Mouse (Mus musculus) limb, embryonic 10.5 days (tissue): Measurements from ENCODE around the gene 4930470P17Rik. TPM values are rescaled to one million over a fixed set of nuclear protein-coding genes. Genes with fewer than 3 reads are reported as not detected.

Experiments
- DNase-seq: peaks from one replicate; pipeline ENCODE4 v3.0.0-alpha.2; 2017; ENCODE audit warnings: low spot score
- H3K27ac ChIP-seq: fragments of 300-500 bp; sonication (generic); 2 replicates; pipeline ENCODE4 v1.5.1; 2016; ENCODE audit warnings: mild to moderate bottlenecking
- H3K27me3 ChIP-seq: fragments of 300-500 bp; sonication (generic); 2 replicates; pipeline ENCODE4 v1.6.1; 2016; ENCODE audit warnings: low read depth, mild to moderate bottlenecking; ENCODE audit not compliant: poor library complexity, severe bottlenecking
- H3K36me3 ChIP-seq: fragments of 300-500 bp; sonication (generic); 2 replicates; pipeline ENCODE4 v1.6.1; 2016; ENCODE audit warnings: mild to moderate bottlenecking, moderate library complexity
- H3K4me1 ChIP-seq: fragments of 300-500 bp; sonication (generic); 2 replicates; pipeline ENCODE4 v1.6.1; 2016
- H3K4me3 ChIP-seq: fragments of 300-500 bp; sonication (generic); 2 replicates; pipeline ENCODE4 v1.5.1; 2016; ENCODE audit warnings: mild to moderate bottlenecking, moderate library complexity
- H3K9me3 ChIP-seq: fragments of 300-500 bp; sonication (generic); replicated peaks from 2 replicates; pipeline ENCODE4 v1.6.1; 2016; ENCODE audit warnings: mild to moderate bottlenecking
- WGBS: fragments of 180-500 bp; shearing (Covaris S2); methylation state at CpG from one replicate; pipeline ENCODE4 v1.1.7; 2016; 5-methylcytosine and 5-hydroxymethylcytosine counted together
- polyA plus RNA-seq: library from polyadenylated mRNA; unstranded; fragments of >200 nt; fragmentation: Nextera tagmentation; extraction: Ambion mirVana; gene quantifications from 2 replicates; pipeline ENCODE4 v1.2.1, GENCODE M21; 2016

Gene 4930470P17Rik
- polyA plus RNA-seq, 1 experiment from 2014 or later: not detected

GRCm38 (mm10) chr2:170534803-170535174, 67.0 kb downstream of the 4930470P17Rik start:
- Histone ChIP-seq H3K4me3 (no peak overlapping the region), H3K27ac (no peak overlapping the region), H3K27me3 (no peaks in the 10 kb centered on the region), H3K36me3 (no peaks in the 10 kb centered on the region), H3K9me3 (no peaks in the 10 kb centered on the region), H3K4me1 (peaks cover 26% of the 10 kb centered on the region)
- DNase-seq: no peak
- WGBS: 93% methylated on average over 10 of the region's 11 CpGs

GRCm38 (mm10) chr2:170534116-170534802, 67.6 kb downstream of the 4930470P17Rik start:
- 65% methylated on average over 12 of the region's 12 CpGs for WGBS
- no peak overlapping the region for H3K27ac ChIP-seq
- no peaks in the 10 kb centered on the region for H3K27me3 ChIP-seq
- no peak for DNase-seq
- H3K9me3 ChIP-seq: no peaks in the 10 kb centered on the region
- no peaks in the 10 kb centered on the region for H3K36me3 ChIP-seq
- H3K4me3 ChIP-seq: no peak overlapping the region
- H3K4me1 ChIP-seq: peaks cover 22% of the 10 kb centered on the region

- no peak overlapping the region for H3K27ac ChIP-seq
- no peaks in the 10 kb centered on the region for H3K36me3 ChIP-seq
- H3K4me1 ChIP-seq: peaks cover 3% of the 10 kb centered on the region; the same call in 1 of the 2 replicates
- DNase-seq: no peak
- WGBS: 92% methylated on average over 3 of the region's 3 CpGs
- no peak overlapping the region for H3K4me3 ChIP-seq
- no peaks in the 10 kb centered on the region for H3K27me3 ChIP-seq
- H3K9me3 ChIP-seq: no peaks in the 10 kb centered on the region
These were observed 71.6 kb downstream of the 4930470P17Rik start for GRCm38 (mm10) chr2:170530256-170530655.

GRCm38 (mm10) chr2:170529766-170530165, 72.1 kb downstream of the 4930470P17Rik start:
- no peak for DNase-seq
- no peaks in the 10 kb centered on the region for H3K9me3 ChIP-seq
- H3K4me3 ChIP-seq: no peak overlapping the region
- no peak overlapping the region for H3K27ac ChIP-seq
- no peaks in the 10 kb centered on the region for H3K36me3 ChIP-seq
- 93% methylated on average over 7 of the region's 7 CpGs for WGBS
- no peaks in the 10 kb centered on the region for H3K27me3 ChIP-seq
- H3K4me1 ChIP-seq: peaks cover 3% of the 10 kb centered on the region; the same call in 1 of the 2 replicates

Other genes with a start within 250 kb of the 4930470P17Rik start
- 0.23 and 0.45 TPM in 2 replicates for gene Bcas1, start 174.2 kb downstream of the 4930470P17Rik start, polyA plus RNA-seq
- gene Pfdn4, start 105.6 kb downstream of the 4930470P17Rik start, polyA plus RNA-seq: 102 and 107 TPM in 2 replicates
- not detected in 2 replicates for gene Cyp24a1, start 104.9 kb downstream of the 4930470P17Rik start, polyA plus RNA-seq
- gene Dok5, start 129.8 kb upstream of the 4930470P17Rik start, polyA plus RNA-seq: 0.85 and 1.8 TPM in 2 replicates